Mouse (Mus musculus) cortical plate, adult 2 months (tissue): ENCODE measurements around the gene Jchain. TPM values are rescaled to one million over a fixed set of nuclear protein-coding genes. Genes with fewer than 3 reads are reported as not detected.
A peak's percentile ranks its signal among the peaks of the same experiment; 100 is the strongest.
"Not testable (repeated sequence)": the region's sequence is repeated elsewhere in the genome, so short reads cannot be mapped to it uniquely, and the experiment has no call there.

Source experiments
- H3K27ac ChIP-seq: fragments of 200-500 bp; 2 replicates; pipeline ENCODE4 v1.5.1; 2012; ENCODE audit warnings: low read length, control low read depth, inconsistent platforms; ENCODE audit not compliant: insufficient read depth
- H3K4me1 ChIP-seq: fragments of 200-500 bp; 2 replicates; pipeline ENCODE4 v1.6.1; 2011; ENCODE audit warnings: low read length; ENCODE audit not compliant: control insufficient read depth, insufficient read depth
- H3K4me3 ChIP-seq: fragments of 200-500 bp; 2 replicates; pipeline ENCODE4 v1.5.1; 2011; ENCODE audit warnings: mild to moderate bottlenecking, low read length, control low read depth; ENCODE audit not compliant: insufficient read depth
- CTCF ChIP-seq: fragments of 200-500 bp; IDR thresholded peaks from 2 replicates; pipeline ENCODE4 v1.5.1; 2011; ENCODE audit warnings: mild to moderate bottlenecking, control low read depth, low read length; ENCODE audit not compliant: insufficient read depth; ENCODE audit errors: extremely low read depth
- POLR2A ChIP-seq: fragments of 200-500 bp; IDR thresholded peaks from 2 replicates; pipeline ENCODE4 v1.6.1; 2011; ENCODE audit warnings: mild to moderate bottlenecking, low read length, control low read depth; ENCODE audit not compliant: insufficient read depth; ENCODE audit errors: extremely low read depth
- polyA plus RNA-seq: library from polyadenylated mRNA; depleted of rRNA; stranded (reverse); fragments of >200 nt; gene quantifications from 2 replicates; pipeline ENCODE4 v1.2.3, GENCODE M21; 2012

Gene Jchain
- polyA plus RNA-seq, 1 experiment = 1.4 TPM

DNA sequence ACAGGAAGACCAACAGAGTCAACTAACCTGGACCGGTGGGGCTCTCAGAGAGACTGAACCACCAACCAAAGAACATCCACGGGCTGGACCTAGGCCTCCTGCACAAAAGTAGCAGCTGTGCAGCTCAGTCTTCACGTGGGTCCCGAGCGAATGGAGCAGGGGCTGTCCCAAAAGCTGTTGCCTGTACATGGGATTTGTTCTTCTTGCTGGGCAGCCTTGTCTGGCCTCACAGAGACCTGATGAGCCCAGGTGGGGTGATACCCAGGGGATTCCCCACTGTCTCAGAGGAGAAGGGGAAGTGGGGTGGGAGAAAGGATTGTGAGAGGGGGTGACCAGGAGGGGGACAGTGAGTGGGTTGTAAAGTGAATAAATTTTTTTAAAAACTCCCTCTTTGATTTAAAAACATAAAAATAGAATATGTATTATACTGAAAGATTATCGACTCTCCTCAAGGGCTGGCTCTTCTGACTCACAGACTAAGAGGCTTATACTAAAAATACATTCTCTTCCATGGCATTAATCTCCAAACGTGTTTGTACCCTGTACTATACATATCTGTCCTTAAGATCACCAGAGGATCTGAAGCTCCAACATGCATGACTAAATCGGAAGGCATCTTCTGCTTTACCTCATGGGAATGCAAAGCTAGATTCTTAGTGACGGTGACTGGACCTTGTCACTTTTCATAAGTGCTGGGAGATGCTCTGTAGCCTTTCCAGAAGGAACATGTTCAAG lies 33.6 kb upstream of the Jchain start:
- Histone ChIP-seq H3K27ac (no peak overlapping the region), H3K4me1 (0 out of 2 replicates have a peak, but pooled peaks cover 2% of the 10 kb centered on the region), H3K4me3 (no peak overlapping the region)
- TF ChIP-seq POLR2A (no peak), CTCF (no peak)

- TF ChIP-seq POLR2A (no peak), CTCF (no peak)
- H3K4me3 ChIP-seq = no peak overlapping the region
- peaks cover 4% of the 10 kb centered on the region; the same call in 1 of the 2 replicates for H3K4me1 ChIP-seq
- H3K27ac ChIP-seq = no peak overlapping the region
Measured at GRCm38 (mm10) chr5:88558991-88559390, 31.3 kb upstream of the Jchain start.

DNA sequence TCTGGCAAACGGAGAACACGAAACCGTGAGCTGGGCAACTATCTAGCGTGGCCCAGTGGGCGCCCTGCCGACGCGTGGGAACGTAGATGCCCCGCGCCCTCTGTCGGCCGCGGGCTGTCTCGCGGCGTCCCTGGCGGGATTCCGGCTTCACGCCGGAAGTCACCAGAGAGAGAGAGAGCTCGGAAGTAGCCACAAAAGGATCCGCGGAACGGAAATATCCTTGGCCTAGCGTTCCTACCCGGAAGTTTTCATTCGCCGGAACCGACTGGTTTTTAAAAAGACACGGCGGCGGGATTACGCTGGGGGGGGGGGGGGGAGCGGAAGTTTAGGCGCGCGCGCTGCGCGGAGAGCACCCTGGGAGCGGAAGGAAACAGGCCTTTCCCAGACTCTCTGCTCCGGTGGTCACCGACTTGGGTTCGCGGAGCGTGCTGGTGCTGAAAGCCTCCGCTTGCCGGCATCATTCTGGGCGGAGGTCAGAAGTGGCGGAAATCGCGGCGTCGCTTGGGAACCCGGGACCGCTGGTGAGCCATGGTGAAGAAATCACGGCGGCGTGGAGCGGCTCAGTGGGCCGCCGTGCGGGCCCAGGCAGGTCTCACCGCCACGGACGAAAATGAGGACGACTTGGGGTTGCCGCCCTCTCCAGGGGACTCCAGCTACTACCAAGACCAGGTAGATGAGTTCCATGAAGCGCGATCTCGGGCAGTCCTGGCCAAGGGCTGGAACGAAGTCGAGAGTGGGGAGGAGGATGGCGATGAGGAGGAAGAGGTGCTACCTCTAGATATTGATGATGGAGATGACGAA lies 26.6 kb upstream of the Jchain start, which contains the start of gene Utp3:
TSS of gene Utp3 (plus strand) at position 377 of the 801 bp plus-strand sequence.
- Histone ChIP-seq H3K4me3 (peak within 1 kb of the TSS; percentile 93), H3K4me1 (peaks cover 7% of the 10 kb centered on the region; the same call in 1 of the 2 replicates), H3K27ac (peak within 1 kb of the TSS; percentile 58)
- TF ChIP-seq CTCF (peak; percentile 57), POLR2A (peak; percentile 73; the same call in 1 of the 2 replicates)

DNA sequence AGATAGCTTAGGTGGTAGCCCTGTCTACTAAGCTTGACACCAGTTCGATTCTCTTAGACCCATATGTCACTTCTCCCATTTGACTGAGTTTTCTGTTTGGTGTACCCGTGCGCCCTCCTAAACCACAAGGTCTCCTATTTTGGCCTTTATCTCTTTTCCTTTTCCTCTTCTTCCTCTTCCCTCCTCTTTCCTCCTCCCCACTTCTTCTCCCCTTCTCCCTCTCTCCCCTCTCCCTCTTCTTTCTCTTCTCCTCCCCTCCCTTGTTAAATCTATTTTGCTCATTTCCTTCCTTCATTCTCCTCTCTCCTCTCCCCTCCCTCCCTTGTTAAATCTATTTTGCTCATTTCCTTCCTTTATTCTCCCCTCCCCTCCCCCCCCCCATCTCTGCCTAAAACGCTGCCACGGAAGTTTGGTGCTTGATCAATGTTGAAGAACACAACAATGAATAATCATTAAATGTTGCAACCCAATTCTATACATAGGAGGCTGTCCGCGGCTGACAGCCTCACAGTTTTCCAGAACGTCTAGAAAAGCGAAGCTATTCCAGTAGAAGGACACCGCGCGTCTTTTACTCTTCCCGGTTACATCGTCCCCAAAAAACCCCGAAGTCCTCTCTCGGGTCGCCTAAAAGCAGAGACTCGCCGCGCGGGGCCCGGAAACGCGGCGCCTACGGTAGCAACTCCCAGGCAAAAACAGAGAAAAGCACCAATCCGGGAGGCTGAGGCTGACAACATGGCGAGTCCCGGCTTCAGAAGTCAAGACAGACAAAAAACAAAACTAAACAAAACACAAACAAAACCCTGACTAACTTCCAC lies 25.8 kb upstream of the Jchain start:
- Histone ChIP-seq H3K4me1 (peaks cover 7% of the 10 kb centered on the region; the same call in 1 of the 2 replicates), H3K27ac (peak overlapping the region; percentile 33; the same call in 1 of the 2 replicates), H3K4me3 (peak overlapping the region; percentile 93)
- TF ChIP-seq CTCF (no peak), POLR2A (no peak)

DNA sequence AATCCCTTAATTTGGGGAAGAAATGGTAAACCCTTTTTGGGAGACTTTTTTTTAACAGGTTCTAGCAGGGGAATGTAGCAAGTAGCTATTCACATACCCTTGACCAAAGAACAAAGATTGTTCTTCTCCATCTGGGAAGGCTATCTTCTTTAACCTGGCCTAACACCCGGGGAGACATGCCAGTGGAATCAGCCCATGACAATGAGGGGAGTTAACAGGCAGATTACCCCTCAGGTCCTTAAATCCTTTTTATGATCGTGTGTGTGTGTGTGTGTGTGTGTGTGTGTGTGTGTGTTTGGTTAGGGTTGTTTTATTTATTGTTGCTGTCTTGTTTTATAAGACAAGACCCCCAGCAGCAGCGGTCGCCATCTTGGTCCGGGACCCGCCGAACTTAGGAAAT lies 17.8 kb upstream of the Jchain start:
- TF ChIP-seq POLR2A (no peak), CTCF (no peak)
- Histone ChIP-seq H3K4me3 (no peak overlapping the region), H3K4me1 (no peaks in the 10 kb centered on the region), H3K27ac (no peak overlapping the region)

- not testable (repeated sequence) for H3K4me1 ChIP-seq, H3K27ac ChIP-seq, H3K4me3 ChIP-seq
Measured at GRCm38 (mm10) chr5:88544411-88544810, 16.7 kb upstream of the Jchain start.

GRCm38 (mm10) chr5:88542651-88543282 lies 15.1 kb upstream of the Jchain start:
- H3K4me1 ChIP-seq = no peaks in the 10 kb centered on the region
- TF ChIP-seq CTCF (peak; percentile 40; the same call in 1 of the 2 replicates), POLR2A (no peak)
- no peak overlapping the region for H3K4me3 ChIP-seq
- H3K27ac ChIP-seq = no peak overlapping the region

GRCm38 (mm10) chr5:88540845-88541244 lies 13.2 kb upstream of the Jchain start:
- Histone ChIP-seq H3K27ac (no peak overlapping the region), H3K4me3 (no peak overlapping the region), H3K4me1 (no peaks in the 10 kb centered on the region)
- TF ChIP-seq CTCF = no peak
- no peak for TF ChIP-seq POLR2A

GRCm38 (mm10) chr5:88534697-88535096 lies 7.0 kb upstream of the Jchain start:
- TF ChIP-seq POLR2A (no peak), CTCF (no peak)
- H3K4me3 ChIP-seq = no peak overlapping the region
- H3K27ac ChIP-seq = no peak overlapping the region
- no peaks in the 10 kb centered on the region for H3K4me1 ChIP-seq
